Mouse (Mus musculus) frontal cortex, postnatal 10 days (tissue): ENCODE measurements around the gene Sphk2.

Experiments used
- DNase-seq, 2 experiments: peaks; one replicate each; pipeline ENCODE4 v3.0.0; 2022; ENCODE audit warnings: low spot score in 2 of 2, mixed read lengths in 1 of 2

Gene Sphk2

DNA sequence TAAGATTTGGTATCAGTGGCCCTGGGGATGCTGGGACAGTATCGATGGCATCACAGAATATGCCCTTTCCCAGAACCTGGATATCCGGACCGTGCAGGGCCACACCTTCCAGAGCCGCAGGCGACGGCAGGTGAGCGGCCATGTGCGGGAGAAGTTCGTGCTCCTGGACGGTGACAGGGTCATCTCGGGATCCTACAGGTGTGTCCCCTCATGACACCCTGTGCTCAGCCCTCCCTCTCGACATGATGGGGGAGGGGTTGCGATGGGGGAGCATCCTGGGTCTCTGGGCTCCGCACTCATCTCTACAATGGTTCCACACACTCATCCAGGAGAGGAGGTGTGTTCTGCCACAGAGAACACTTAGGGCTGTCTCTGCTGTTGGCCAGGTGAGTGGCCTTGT lies 6.0 kb upstream of the Sphk2 start:
- no peak for DNase-seq

DNA sequence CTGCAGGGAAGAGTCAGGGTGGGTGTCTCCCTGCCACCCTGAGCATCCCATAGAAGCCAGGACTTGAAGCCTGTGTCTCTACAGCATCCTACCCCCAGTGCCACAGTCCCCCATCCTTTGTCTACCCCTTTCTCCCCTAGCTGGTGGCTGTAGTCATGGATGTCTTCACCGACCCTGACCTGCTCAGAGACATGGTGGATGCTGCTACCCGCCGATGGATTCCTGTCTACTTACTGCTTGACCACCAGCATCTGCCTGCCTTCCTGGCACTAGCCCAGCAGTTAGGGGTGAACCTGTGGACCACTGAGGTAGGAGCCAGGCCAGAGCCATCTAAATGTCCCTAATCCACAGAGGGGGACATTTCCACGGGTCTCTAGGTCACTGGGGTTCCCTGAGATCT lies 5.5 kb upstream of the Sphk2 start:
- DNase-seq, result no peak

DNA sequence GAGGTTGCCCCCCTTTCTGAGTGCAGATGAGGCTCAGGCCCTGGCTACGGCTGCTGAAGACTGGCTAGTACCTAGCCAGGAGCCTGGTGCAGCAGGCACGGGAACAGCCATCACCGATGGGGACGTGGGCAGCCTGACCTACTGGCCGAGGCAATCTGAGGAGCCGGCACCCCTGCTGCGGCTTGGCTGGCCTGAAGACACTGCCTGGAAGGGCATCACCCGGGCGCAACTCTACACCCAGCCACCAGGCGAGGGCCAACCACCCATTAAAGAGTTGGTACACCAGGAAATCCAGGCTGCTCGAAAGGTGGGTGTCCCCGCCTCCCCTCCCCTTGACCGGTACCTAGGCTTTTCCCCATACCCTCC lies 4.5 kb upstream of the Sphk2 start:
- DNase-seq, result no peak

DNA sequence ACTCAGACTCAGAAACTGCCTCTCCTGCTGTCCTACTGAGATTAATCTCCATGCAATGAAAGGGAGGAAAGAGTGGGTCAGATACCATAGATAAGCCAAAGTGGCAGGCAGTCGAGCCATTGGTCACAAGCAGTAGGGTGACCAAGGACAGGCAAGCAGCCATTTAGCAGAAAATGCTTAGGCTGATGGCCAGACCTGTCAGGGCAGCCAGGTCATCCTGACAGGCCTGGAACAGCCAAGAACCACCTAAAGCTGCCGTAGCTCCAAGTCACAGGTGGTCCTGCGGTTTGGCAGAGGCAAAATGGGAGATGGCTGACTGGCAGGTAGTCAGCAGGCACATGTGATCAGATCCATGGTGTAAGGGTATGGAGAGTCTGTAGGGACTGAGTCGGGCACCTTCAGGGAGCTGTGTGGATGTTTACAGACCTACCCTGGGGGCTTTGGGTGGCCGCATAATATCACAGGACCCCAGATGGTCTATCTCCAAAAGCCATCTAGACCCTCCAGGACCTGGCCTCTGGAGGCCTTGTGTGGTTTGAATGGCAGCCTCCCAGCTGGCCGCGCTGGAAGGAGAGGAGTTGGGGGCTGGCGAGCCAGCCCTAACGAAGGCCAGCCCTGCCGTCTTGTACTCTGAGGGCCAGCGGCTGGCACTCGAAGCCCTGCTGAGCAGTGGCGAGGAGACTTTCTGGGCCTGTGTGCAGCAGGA lies 4.0 kb upstream of the Sphk2 start:
- DNase-seq, result no peak

DNA sequence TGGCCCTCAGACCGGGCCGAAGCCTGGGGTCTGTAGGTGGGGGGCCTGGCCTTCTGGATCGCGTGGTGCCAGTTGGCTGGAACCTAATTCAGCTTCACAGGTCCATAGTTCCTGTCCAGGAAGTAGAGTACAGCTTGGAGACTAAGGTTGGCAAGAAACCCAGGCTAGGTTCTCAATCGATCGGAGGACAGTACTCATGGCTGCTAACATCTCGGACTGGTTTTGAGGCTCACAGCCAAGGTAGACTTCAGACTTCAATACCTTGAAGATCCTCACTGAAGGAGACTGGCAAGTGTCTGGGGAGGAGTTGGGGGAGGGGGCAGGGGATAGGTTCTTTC lies 3.4 kb upstream of the Sphk2 start:
- DNase-seq, result no peak

DNA sequence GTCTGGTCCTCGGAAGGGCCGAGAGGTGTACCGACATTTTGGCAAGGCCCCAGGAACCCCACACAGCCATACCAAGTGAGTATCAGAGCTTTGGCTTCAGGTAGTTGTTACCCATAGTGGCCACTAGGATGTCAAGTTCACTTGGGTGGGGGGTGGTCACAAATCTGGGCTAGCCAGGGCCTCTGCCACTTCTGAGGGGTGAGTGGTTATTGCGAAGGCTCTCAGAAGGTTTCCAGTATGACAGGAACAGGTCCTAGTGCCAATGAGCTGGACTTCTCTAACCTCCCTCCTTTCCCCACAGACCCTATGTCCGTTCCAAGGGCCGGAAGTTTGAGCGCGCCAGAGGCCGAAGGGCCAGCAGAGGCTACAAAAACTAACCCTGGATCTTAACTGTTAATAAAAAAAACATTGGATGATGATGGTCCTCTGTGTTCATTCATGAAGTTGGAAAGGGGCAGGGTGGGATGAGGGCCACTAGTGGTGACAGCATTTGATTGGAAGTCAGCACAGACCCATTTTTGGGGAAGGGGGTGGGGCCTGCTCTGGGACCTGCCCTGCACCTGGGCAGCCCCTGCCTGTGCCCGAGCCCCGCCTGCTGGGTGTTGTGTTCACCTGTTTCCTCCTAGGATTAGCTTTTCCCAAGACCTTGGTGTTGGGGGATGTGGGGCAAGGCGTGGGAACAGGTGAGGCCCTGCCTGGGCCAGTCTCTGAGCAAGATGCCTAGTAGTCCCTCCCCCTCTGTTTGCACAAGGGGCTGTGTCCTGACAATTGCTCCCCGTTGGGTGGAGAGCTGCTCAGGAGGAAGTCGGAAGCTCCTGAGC lies 2.8 kb upstream of the Sphk2 start, which contains the start of gene Fam83e:
Gene Fam83e, plus strand, starts transcription at position 800 of the 821 bp plus-strand sequence.
- DNase-seq, result no peak

DNA sequence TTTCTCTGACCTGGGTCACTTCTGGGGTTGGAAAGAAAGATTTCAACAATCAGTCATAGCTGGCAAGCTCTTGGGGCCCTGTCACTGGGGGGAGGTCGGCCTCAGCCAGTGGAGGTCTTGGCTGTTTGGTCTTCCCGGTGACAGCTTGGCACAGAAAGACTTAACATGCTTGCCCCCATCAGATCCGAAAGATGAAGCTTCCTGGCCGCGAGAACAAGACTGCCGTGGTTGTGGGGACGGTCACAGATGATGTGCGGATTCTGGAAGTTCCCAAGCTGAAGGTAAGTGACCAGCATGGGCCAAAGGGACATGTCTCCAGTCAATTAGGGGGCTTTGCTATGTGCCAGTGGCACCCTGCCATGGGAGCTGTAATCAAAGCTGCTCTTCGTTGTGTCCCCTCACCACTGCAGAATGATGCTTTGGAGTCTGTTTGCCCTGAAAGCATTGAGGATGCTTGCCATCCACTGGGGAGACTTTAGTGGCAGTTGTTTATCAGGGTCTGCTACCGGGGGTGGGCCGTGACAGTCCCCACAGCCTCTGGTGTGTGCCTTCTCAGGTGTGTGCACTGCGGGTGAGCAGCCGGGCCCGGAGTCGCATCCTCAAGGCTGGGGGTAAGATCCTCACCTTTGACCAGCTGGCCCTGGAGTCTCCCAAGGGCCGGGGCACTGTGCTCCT lies 2.1 kb upstream of the Sphk2 start:
- no peak for DNase-seq

DNA sequence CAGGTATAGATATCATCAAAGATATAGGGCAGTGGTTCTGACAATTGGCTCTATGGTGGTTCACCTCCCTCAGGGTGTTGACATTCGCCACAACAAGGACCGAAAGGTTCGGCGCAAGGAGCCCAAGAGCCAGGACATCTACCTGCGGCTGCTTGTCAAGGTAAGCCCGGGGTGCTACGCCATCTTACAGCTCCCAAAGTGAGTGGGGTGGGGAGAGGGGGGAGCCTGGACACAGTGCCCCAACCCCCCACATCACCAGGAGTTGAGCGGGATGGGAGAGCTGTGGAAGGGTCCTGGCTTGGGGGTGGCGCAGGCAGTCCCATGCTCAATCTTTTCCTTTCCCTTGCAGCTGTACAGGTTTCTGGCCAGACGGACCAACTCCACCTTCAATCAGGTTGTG lies 1.4 kb upstream of the Sphk2 start:
- DNase-seq, result peak in 1 of 2 experiments; percentile 12

DNA sequence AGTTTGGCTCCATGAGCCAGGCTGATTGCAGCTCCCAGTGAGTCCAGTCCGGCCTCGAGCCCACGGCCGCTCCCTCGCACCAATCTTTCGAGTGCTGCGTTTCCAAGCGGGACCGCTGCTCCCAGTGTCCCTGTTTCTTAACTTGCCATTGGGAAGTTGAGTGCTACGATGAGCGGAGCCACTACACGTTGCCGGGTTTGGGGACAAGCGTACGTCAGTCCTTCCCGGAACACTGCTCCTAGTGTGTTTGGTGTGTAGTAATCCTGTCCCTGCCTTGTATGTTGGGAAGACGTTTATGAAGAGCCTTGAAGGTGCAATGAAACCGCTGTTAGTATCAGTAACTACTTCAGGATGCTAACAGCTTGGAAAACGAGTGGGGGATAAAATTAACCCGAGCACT lies 529 bp upstream of the Sphk2 start:
- DNase-seq, result no peak

DNA sequence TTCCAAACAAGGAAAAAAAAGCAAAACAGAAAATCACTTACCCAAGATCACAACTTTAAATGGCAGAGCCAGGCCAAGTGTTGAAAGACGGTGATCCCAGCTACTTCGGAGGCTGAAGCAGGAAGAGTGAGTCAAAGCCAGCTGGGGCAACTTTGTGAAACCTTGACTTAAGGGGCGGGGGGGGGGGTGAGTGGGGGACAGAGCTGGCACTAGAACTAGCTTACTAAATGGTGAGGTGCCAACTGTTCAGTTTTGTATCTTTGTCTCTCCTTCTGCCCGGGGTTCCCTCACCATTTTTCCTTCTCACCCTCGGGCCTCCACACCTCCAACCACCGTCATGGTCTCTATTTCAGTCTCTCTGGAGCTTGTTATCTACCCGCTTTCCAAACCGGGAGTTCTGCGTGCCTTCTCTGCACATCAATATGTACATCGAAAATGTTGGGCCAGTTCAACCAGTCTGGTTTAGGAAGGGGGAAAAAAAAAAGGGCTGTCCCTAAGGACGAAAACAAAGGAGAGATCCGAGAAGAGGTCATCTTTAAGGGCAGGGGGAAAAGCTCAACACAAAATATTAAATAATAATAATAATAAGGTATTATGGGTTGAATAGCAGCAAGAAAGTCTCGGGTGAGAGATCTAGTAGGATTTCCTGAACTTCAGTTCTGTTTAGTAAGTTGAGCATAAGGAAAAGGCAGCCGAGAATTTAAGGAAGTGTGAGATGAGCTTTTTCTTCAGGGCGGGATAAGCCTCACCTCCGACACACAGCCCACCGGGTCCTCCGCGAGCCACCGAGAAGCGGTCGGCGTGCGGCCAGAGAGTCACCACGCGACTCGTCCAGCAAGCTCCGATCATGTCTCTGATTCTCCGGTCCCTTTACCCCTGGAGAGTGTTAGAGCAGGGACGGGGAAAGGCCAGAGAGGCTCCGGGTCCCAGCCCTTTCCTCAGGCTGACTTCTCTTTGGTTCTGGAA lies 567 bp downstream of the Sphk2 start:
- no peak for DNase-seq

DNA sequence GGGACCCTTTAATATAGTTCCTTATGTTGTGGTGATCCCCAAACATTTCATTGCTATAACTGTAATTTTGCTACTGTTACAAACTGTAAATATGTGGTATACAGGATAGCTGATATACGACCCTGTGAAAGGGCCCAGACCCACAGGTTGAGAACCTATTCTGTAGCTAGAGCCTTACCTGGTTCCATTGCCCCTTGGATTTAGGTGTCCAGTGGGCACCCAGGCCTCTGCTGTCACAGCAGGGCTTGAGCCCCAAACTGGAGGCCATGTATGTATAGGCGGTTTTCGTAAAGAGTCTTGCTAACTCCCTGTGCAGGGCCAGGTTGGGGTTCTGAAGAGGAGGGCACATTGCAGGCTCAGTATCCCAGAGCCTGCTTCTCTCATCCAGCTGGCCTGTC lies 1.3 kb downstream of the Sphk2 start:
- no peak for DNase-seq

DNA sequence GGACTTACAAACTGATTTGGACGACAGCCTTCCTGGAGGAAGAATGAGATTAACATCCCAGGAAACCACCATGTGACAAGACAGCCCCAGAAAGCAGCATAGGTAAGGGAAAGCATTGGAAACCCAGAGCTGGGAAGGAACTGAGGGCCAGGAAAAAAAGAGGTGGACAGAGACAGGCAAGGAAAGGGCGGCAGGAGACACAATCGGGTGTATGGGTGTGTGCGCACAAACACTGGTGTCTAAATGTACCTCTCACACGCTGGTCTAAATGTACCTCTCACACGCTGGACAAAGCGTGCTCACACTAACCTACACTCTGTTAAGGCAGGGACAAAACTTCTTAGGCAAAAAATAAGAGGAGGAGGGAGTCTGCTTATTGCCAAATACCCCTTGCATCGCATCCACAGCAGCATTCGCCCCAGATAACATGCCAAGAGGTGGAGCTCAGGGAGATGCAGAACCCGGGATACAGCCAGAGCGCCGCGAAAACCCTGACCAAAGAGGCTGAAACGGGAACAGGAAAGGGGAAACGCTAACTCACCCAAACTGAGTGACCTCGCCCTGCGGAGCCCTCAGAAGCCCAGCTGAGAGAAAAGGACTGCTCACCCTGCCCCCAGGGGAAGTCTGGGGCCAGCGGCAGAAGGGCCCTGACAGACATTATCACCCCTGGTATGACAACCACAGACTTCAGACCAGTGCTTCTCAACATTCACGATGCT lies 1.9 kb downstream of the Sphk2 start:
- DNase-seq, result no peak

DNA sequence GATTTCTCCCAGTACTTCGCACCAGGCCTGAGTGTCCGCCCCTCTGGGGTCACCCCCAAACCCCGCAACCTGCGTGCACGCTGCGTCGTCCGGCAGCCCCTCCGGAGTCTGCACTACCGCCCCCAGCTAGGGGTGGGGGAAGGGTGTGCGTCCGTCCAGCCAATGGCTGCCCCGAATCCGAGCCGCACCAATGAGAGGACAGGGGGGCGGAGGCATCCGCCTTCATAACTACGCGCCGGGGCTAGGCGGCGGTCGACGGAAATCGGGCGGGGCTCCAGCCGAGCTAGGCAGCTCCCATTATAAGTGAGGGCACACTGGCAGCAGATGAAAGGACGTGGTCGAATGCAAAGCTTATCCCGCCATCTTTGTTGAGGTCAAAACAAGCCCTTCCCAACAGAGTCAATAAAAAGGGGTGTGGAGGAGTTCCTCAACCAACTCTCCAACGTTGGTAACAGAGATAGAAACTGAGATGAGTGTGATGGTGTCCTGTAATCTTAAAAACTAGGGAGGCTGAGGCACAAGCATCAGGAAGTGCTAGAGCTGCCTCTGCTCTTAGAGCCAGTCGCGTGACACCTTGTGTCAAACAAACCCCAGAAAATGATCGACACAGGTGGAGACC lies 2.6 kb downstream of the Sphk2 start, which contains the start of gene Rpl18:
Gene Rpl18, plus strand, starts transcription at position 368 of the 619 bp plus-strand sequence.
- peak; percentile 98 for DNase-seq

DNA sequence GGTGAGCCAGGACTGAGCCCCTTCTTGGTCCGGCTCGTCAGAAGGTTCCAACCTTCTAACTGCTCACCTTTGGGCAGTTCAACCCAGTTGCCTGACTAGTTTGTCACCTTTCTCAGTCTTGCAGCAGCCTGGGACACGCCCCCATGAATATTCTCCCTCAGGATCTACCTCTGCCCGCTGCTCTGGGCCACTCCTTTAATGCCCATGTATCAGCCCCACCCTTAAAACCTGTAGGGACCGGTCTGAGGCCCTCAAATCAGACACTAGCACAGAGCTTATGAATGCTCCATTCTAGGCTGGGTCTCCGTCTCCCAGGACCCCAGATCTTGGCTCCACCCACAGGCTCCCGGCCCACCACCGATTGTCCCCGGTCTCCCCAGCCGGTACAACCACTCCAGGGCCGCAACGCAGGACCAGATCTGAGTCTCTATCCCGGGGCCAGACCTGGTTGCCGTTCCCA lies 3.1 kb downstream of the Sphk2 start:
- no peak for DNase-seq

DNA sequence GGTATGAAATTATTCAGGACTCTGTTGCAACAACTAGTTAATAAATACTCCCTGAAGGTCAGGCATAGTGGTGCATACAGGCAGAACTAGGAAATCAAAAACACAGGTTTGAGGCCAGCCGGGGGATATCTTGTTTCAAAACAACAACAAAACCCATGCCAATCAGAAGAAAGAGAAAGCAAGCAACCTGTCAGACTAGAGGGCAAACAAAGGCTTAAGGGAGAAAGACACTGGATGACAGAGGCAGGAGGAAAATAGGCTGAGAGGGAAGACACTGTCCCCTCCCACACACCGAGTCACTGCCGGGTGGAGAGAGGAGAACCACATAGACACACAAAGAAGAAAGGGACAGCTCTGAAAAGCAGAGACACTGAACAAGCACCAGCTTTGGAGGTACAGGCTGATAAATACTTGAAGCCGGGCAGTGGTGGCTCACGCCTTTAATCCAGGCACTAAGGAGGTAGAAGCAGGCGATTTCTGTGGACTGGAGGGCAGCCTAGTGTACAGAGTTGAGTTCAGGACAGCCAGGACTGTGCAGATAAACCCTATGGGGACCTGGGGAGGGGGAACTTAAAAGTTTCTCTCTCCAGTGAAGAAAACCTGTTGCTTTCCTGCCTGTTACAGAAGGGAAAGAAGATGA lies 3.8 kb downstream of the Sphk2 start:
- no peak for DNase-seq

DNA sequence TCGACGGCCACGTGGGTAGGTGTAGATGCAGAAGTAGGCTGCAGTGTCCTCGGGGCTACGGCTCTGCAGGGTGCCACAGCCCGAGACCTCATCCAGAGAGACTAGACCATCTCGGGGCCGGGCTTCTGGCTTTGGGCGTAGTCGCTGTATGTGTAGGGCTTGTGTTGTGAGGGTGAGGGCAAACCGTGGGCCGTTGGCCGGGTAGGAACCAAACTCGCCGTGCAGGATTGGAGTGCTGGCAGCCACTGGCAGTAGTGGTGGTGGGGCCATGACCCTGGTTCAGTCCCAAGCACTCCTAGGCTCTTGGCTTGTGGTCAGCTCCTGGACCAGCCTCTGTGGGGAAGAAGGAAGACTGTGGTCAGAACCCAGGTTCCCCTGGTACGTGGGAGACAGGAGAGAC lies 4.4 kb downstream of the Sphk2 start:
- DNase-seq, result no peak

DNA sequence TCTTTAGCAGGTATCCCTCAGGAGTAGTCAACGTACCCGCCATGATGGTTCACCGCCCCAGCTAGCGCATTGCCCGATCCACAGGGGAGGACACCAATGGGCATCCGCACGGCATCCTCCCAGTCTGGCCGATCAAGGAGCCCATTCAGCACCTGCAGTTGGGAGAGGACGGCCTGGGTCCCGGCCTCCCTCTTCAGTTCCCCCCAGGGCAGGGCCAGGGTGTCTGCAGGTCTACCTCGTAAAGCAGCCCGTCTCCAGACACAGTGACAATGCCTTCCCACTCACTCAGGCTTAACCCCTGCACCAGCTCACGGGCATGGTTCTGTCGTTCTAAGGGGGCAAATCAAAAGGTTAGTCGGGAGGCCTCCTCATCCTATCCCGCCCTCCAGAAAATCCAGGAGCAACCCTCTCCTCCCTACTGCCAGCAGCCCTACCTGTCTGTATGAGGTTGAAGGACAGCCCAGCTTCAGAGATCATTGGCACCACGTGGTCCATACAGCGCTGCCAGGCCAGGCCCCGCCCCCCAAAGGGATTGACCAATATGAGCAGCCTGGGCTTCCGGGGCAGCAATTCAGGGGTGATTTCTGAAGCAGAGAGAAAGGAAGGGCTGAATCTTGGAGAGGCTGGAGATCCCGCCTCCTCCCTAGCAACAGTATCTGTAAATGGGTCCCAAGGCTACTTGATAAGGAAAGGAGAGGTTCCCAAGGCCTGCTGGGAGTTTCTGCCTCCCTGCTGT lies 5.6 kb downstream of the Sphk2 start:
- DNase-seq, result peak in 1 of 2 experiments; percentile 62

DNA sequence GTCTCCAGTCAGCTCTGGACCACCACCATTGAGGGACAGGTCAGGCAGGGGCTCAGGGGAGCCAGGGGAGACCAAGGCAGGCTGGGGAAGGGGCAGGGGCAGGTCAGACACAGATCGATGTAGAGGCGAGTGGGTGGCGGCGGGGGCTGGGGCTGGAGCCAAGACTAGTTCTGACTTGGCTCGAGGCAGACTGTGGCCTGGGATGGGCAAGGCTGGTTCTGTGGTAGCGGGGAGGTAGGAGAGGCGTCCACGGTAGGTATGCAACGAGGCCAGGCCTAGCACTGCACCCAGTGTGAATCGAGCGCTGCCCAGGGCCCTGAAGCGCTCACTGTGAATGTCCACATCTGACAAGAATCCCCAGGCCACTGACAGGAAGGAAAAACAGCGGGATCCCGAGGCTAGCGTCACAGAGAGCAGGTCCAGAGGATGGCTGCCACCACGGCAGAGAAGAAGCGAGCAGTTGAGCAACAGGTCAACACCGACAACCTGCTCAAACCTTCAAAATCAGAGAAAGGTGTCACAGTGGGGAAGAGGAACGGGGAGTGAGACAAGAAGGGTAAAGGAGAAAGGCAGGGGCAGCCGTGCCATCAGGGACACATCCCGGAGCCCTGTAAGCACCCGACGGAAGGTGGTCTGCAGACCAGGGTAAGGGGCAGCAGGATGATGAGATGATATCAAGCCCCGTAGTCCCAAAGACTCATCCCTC lies 6.3 kb downstream of the Sphk2 start:
- no peak for DNase-seq
